Comparison of ENCODE assay signal across 23 mouse cellular contexts in genomic region chr1:98275524-98275923, GRCm38 (mm10).
DNase-seq lines count a peak whose midpoint lies in the region; ATAC-seq and TF ChIP-seq lines count a peak whose summit lies in the region.
"Had no signal": no experiment of that assay in that cellular context is flagged by ENCODE, and none has a peak within 500 bp of the region (broad histone marks: within the 10 kb centered on the region; RNA-seq: fewer than 3 reads in every experiment).

No protein-coding gene starts in this region.

- ATAC-seq in heart, embryonic 16.5 days (replicated peaks; ENCODE audit: extremely low read depth, insufficient read depth, low FRiP score), result no peak
- ATAC-seq: forebrain, embryonic 14.5 days; intestine, embryonic 16.5 days had no signal

- no peak overlapping the region for H3K9ac ChIP-seq in heart, embryonic 16.5 days (ENCODE audit: low read length)
- H3K9ac ChIP-seq: embryonic facial prominence, embryonic 13.5 days; hindbrain, embryonic 15.5 days; kidney, embryonic 15.5 days had no signal

- H3K27ac ChIP-seq in heart, embryonic 16.5 days (ENCODE audit: low read length), result peak overlapping the region; percentile 42; the same call in 1 of the 2 replicates
- H3K27ac ChIP-seq in embryonic fibroblast, embryonic 13.5 days (ENCODE audit: insufficient read depth, low read length), result peak overlapping the region; percentile 57; the same call in 1 of the 2 replicates
- H3K27ac ChIP-seq: embryonic facial prominence, embryonic 13.5 days; forebrain, embryonic 10.5 days; hindbrain, embryonic 10.5 days; hindbrain, embryonic 15.5 days; kidney, embryonic 15.5 days had no signal

- no peaks in the 10 kb centered on the region for H3K27me3 ChIP-seq in heart, embryonic 16.5 days (ENCODE audit: control insufficient read depth, insufficient read depth, low read length)
- H3K27me3 ChIP-seq: embryonic facial prominence, embryonic 13.5 days; hindbrain, embryonic 15.5 days; kidney, embryonic 15.5 days had no signal

- H3K36me3 ChIP-seq in heart, embryonic 16.5 days (ENCODE audit: control insufficient read depth, insufficient read depth), result no peaks in the 10 kb centered on the region
- H3K36me3 ChIP-seq: embryonic facial prominence, embryonic 13.5 days; forebrain, embryonic 10.5 days; heart, embryonic 10.5 days; hindbrain, embryonic 10.5 days; hindbrain, embryonic 15.5 days; kidney, embryonic 15.5 days had no signal

- no peak for TF ChIP-seq POLR2A in embryonic fibroblast, embryonic 13.5 days (IDR thresholded peaks at IDR 0.05; ENCODE audit: low read depth, low read length)

- H3K4me3 ChIP-seq in heart, embryonic 16.5 days (ENCODE audit: low read length), result no peak overlapping the region
- H3K4me3 ChIP-seq in embryonic fibroblast, embryonic 13.5 days (ENCODE audit: insufficient read depth, low read length), result no peak overlapping the region
- H3K4me3 ChIP-seq: embryonic facial prominence, embryonic 13.5 days; forebrain, embryonic 10.5 days; heart, embryonic 10.5 days; hindbrain, embryonic 10.5 days; hindbrain, embryonic 15.5 days; kidney, embryonic 15.5 days had no signal

- peak; percentile 19 for DNase-seq in adrenal gland, postnatal 14 days
- no peak for DNase-seq in adrenal gland, postnatal 4 days (ENCODE audit: low spot score in 2 of 2)
- no peak for DNase-seq in heart, postnatal 10 days
- DNase-seq in Muller cell, postnatal 12 days (ENCODE audit: inconsistent ontology term), result peak; percentile 31
- DNase-seq in cerebellum, adult 18-20 months, result no peak
- no peak for DNase-seq in urinary bladder, postnatal 10 days (ENCODE audit: low spot score)
- DNase-seq: adrenal gland, postnatal 10 days; cerebellum, adult 11-12 months; cerebellum, adult 9-11 months; cerebellum, postnatal 36 days; gastrocnemius, postnatal 10 days; heart, adult 18-20 months; kidney, adult 2 months had no signal

- H3K9me3 ChIP-seq in heart, embryonic 16.5 days (replicated peaks; ENCODE audit: control insufficient read depth, low read length), result no peaks in the 10 kb centered on the region
- H3K9me3 ChIP-seq: embryonic facial prominence, embryonic 13.5 days; forebrain, embryonic 10.5 days; heart, embryonic 10.5 days; hindbrain, embryonic 10.5 days; hindbrain, embryonic 15.5 days; kidney, embryonic 15.5 days had no signal

- 79% methylated on average over 1 of the region's 1 CpGs for WGBS in heart, embryonic 16.5 days

- no peak overlapping the region for H3K4me2 ChIP-seq in heart, embryonic 16.5 days (ENCODE audit: low read depth, low read length)
- H3K4me2 ChIP-seq: embryonic facial prominence, embryonic 13.5 days; hindbrain, embryonic 15.5 days; kidney, embryonic 15.5 days had no signal

- H3K4me1 ChIP-seq in heart, embryonic 16.5 days (ENCODE audit: control insufficient read depth, insufficient read depth, low read length), result peaks cover 8% of the 10 kb centered on the region
- no peaks in the 10 kb centered on the region for H3K4me1 ChIP-seq in embryonic fibroblast, embryonic 13.5 days (ENCODE audit: control insufficient read depth, insufficient read depth, low read length)
- H3K4me1 ChIP-seq: forebrain, embryonic 10.5 days; hindbrain, embryonic 10.5 days; kidney, embryonic 15.5 days had no signal

- no peak for TF ChIP-seq CTCF in embryonic fibroblast, embryonic 13.5 days (IDR thresholded peaks at IDR 0.05; ENCODE audit: borderline replicate concordance, insufficient read depth, low read length)

- intact Hi-C loops in heart, postnatal 10 days (cut with DNase I), result loop anchor here (10.0 kb wide), 1 partner anchor 301 kb away; no protein-coding TSS in a partner anchor

Comparison
In these comparisons a context has a peak if more than half of its experiments do, and no peak if none do; other contexts are left out.
1. DNase-seq: peak in adrenal gland, postnatal 14 days (single experiment) and Muller cell, postnatal 12 days (single experiment); none in adrenal gland, postnatal 4 days (0 of 2), heart, postnatal 10 days (0 of 2), cerebellum, adult 18-20 months (0 of 2) and urinary bladder, postnatal 10 days (single experiment).